Mouse (Mus musculus) mature B cell (primary cell): ENCODE measurements around the gene Dram1.
"Not testable (repeated sequence)": the region's sequence is repeated elsewhere in the genome, so short reads cannot be mapped to it uniquely, and the experiment has no call there.

ENCODE experiments used
- in situ Hi-C: fragments of 300-500 bp; cut with MboI; formaldehyde crosslinking; loops from 2 replicates; pipeline ENCODE4 v1.14.3; 2019

Gene Dram1

GRCm38 (mm10) chr10:88386251-88386650, 7.4 kb upstream of the Dram1 start:
- in situ Hi-C loops, result loop anchor here (25.0 kb wide), 2 partner anchors 351 to 1274 kb away; partner anchors contain the start of gene Arl1

- in situ Hi-C loops, result loop anchor here (25.0 kb wide), 2 partner anchors 352 to 1273 kb away; partner anchors contain the start of gene Arl1
Observed at GRCm38 (mm10) chr10:88385758-88386157, 6.9 kb upstream of the Dram1 start.

GRCm38 (mm10) chr10:88385290-88385689, 6.4 kb upstream of the Dram1 start:
- in situ Hi-C loops, result loop anchor here (25.0 kb wide), 2 partner anchors 352 to 1273 kb away; partner anchors contain the start of gene Arl1

- in situ Hi-C loops, result loop anchor here (5.0 to 25.0 kb wide), 3 partner anchors 43 to 1272 kb away; partner anchors contain the start of gene Arl1
Observed at GRCm38 (mm10) chr10:88384081-88384480, 5.2 kb upstream of the Dram1 start.

- in situ Hi-C loops, result loop anchor here (5.0 to 25.0 kb wide), 3 partner anchors 44 to 1271 kb away; partner anchors contain the start of gene Arl1
Observed at GRCm38 (mm10) chr10:88383479-88383878, 4.6 kb upstream of the Dram1 start.

- in situ Hi-C loops, result loop anchor here (5.0 to 25.0 kb wide), 3 partner anchors 45 to 1270 kb away; partner anchors contain the start of gene Arl1
Observed at GRCm38 (mm10) chr10:88382009-88382408, 3.1 kb upstream of the Dram1 start.

GRCm38 (mm10) chr10:88381286-88381685, 2.4 kb upstream of the Dram1 start:
- in situ Hi-C loops, result loop anchor here (5.0 to 25.0 kb wide), 3 partner anchors 46 to 1269 kb away; partner anchors contain the start of gene Arl1

- in situ Hi-C loops, result loop anchor here (5.0 to 25.0 kb wide), 3 partner anchors 47 to 1268 kb away; partner anchors contain the start of gene Arl1
Observed at GRCm38 (mm10) chr10:88380430-88381060, 1.7 kb upstream of the Dram1 start.

GRCm38 (mm10) chr10:88380002-88380401, 1.1 kb upstream of the Dram1 start:
- in situ Hi-C loops, result loop anchor here (5.0 to 25.0 kb wide), 3 partner anchors 47 to 1268 kb away; partner anchors contain the start of gene Arl1

- in situ Hi-C loops, result loop anchor here (25.0 kb wide), 2 partner anchors 360 to 1265 kb away; partner anchors contain the start of gene Arl1
Observed at GRCm38 (mm10) chr10:88377666-88378065, 1.2 kb downstream of the Dram1 start.

GRCm38 (mm10) chr10:88376770-88377169, 2.1 kb downstream of the Dram1 start:
- in situ Hi-C loops, result loop anchor here (25.0 kb wide), 2 partner anchors 361 to 1264 kb away; partner anchors contain the start of gene Arl1

GRCm38 (mm10) chr10:88374984-88375383, 3.9 kb downstream of the Dram1 start:
- in situ Hi-C loops, result loop anchor here (25.0 kb wide), 2 partner anchors 362 to 1263 kb away; partner anchors contain the start of gene Arl1

GRCm38 (mm10) chr10:88372945-88373344, 5.9 kb downstream of the Dram1 start:
- in situ Hi-C loops, result not testable (repeated sequence)

GRCm38 (mm10) chr10:88372436-88372835, 6.4 kb downstream of the Dram1 start:
- in situ Hi-C loops, result no loop called here

GRCm38 (mm10) chr10:88371793-88372192, 7.1 kb downstream of the Dram1 start:
- in situ Hi-C loops, result no loop called here

- in situ Hi-C loops, result no loop called here
Observed at GRCm38 (mm10) chr10:88369233-88369632, 9.6 kb downstream of the Dram1 start.

- in situ Hi-C loops, result no loop called here
Observed at GRCm38 (mm10) chr10:88364221-88364620, 14.7 kb downstream of the Dram1 start.

- in situ Hi-C loops, result no loop called here
Observed at GRCm38 (mm10) chr10:88362218-88362617, 16.7 kb downstream of the Dram1 start.

- in situ Hi-C loops, result no loop called here
Observed at GRCm38 (mm10) chr10:88356983-88357559, 21.8 kb downstream of the Dram1 start.

GRCm38 (mm10) chr10:88356114-88356982, 22.5 kb downstream of the Dram1 start:
- in situ Hi-C loops, result no loop called here

- in situ Hi-C loops, result no loop called here
Observed at GRCm38 (mm10) chr10:88354599-88354998, 24.3 kb downstream of the Dram1 start.

- in situ Hi-C loops, result no loop called here
Observed at GRCm38 (mm10) chr10:88352549-88352948, 26.3 kb downstream of the Dram1 start.
